Mouse (Mus musculus): ENCODE data around the gene Rfx3. TPM values are rescaled to one million over a fixed set of nuclear protein-coding genes. Genes with fewer than 3 reads are reported as not detected.

The Rfx3 gene
- under 1 TPM; 0.12 to 0.44 TPM for polyA plus RNA-seq (2012; fragmentation: generic; extraction: Trizol)

DNA sequence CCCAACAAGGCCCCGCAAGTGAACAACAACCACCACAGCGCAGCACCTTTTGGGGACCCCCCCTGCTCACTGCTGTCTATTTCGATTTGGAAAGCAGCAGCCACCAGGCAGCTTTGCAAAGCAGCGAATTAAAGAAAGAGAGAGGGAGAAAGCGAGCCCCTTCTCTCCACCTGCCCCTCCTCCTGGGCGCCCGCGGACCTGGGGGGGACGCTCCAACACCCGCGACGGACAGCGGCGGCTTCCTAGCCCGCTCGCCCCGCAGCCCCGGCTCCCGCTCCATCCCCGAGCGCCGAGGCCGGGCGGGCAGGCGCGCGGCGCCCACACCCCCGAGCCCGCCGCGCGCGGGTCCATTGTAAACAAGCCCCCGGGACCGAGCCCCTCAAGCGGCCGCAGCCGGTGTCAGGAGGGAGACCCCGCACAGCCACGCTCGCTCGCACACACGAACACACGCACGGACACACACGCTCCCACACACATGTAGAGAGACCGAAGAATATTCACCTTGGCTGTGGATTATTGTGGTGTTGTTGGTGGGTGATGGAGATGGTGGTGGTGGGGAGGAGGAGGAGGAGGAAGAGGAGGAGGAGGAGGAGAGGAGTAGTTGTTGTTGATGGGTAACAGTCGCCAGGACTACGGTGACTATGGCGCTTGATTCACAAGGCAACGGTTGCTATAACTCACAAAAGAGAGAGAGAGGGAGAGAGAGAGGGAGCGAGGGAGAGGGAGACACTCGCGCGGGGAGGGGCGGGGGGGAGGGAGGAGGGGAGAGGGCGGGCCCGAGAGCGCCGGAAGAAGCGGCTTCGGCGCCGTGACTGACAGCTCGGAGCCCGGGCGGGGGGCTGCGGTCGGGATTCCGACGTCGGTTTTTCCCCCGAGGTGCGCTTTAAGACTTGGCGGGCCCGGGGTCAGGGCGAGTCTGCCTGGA, at the start of gene Rfx3:
Gene Rfx3 (minus strand): TSS at position 696 of the 925 bp plus-strand sequence.

